Comparison of ENCODE assay signal across 12 mouse cellular contexts in the genomic region with DNA sequence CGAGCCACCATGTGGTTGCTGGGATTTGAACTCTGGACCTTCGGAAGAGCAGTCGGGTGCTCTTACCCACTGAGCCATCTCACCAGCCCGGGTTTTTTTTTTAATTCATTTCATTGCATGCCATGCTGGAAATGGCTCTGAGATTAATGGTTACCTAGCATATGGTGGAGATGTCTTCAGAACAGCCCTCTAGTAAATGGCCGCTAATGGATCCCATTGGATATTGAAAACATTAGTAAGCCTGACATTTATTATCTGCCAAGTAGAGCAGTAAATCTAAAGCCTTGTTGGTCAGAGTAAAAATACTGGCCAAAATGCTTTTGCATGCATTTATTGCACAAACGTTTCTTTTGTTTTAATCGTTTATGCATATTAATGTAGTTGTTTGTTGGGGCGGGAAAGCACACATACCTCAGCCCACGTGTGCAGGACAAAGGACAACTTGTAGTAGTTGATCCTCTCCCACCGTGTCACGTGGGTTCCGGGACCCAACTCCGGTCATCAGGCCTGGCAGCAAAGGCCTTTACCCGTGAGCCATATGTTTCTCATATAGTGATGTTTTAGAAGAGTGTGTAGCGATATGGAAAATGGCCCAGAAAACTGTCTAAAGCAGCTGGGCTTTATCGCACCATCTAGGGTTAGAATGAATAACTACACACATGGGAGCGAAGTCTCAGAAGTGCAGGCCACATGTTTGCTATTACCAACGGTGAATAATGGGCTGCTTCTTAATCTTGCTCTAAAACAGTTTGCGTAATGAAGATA. TPM values are rescaled to one million over a fixed set of nuclear protein-coding genes. Genes with fewer than 3 reads are reported as not detected.
DNase-seq lines count a peak whose midpoint lies in the region; ATAC-seq and TF ChIP-seq lines count a peak whose summit lies in the region.
"Had no signal": no experiment of that assay in that cellular context is flagged by ENCODE, and none has a peak within 500 bp of the region (broad histone marks: within the 10 kb centered on the region; RNA-seq: fewer than 3 reads in every experiment).

No protein-coding gene starts in this region.

- peak; percentile 85 for DNase-seq in kidney, postnatal 0 days (ENCODE audit: low spot score)
- no peak for DNase-seq in kidney, adult 9 months
- peak; percentile 66 for DNase-seq in embryo, embryonic 11 days
- DNase-seq in limb, embryonic 10.5 days (ENCODE audit: low spot score), result peak; percentile 76
- DNase-seq in heart, adult 18-20 months, result no peak
- DNase-seq in midbrain, embryonic 10.5 days (ENCODE audit: low spot score), result no peak
- no peak for DNase-seq in forebrain, embryonic 14.5 days (ENCODE audit: low spot score)
- DNase-seq: cerebellum, adult 9-11 months; lung, adult 18-20 months; midbrain, embryonic 14.5 days; right cerebral cortex, postnatal 4 days had no signal

- H3K4me1 ChIP-seq in kidney, postnatal 0 days (replicated peaks; ENCODE audit: insufficient read depth, low read length), result no peaks in the 10 kb centered on the region
- peaks cover 28% of the 10 kb centered on the region for H3K4me1 ChIP-seq in limb, embryonic 10.5 days
- peaks cover 8% of the 10 kb centered on the region; the same call in 1 of the 2 replicates for H3K4me1 ChIP-seq in neural tube, embryonic 14.5 days (ENCODE audit: control insufficient read depth, insufficient read depth, low read length)
- H3K4me1 ChIP-seq in midbrain, embryonic 10.5 days, result no peaks in the 10 kb centered on the region
- no peaks in the 10 kb centered on the region for H3K4me1 ChIP-seq in forebrain, embryonic 14.5 days (ENCODE audit: control insufficient read depth, insufficient read depth, low read length)

- no peak overlapping the region for H3K4me2 ChIP-seq in kidney, postnatal 0 days (ENCODE audit: low read length)
- no peak overlapping the region for H3K4me2 ChIP-seq in neural tube, embryonic 14.5 days (ENCODE audit: low read depth, low read length)
- no peak overlapping the region for H3K4me2 ChIP-seq in forebrain, embryonic 14.5 days (ENCODE audit: low read length)

- no peak overlapping the region for H3K9ac ChIP-seq in kidney, postnatal 0 days (ENCODE audit: low read depth, low read length)
- no peak overlapping the region for H3K9ac ChIP-seq in neural tube, embryonic 14.5 days (replicated peaks; ENCODE audit: low read depth, low read length)
- H3K9ac ChIP-seq in forebrain, embryonic 14.5 days (ENCODE audit: low read length), result no peak overlapping the region

- TF ChIP-seq CTCF in kidney, postnatal 0 days (IDR thresholded peaks at IDR 0.05; ENCODE audit: low read depth), result no peak

- no peaks in the 10 kb centered on the region for H3K27me3 ChIP-seq in kidney, postnatal 0 days (ENCODE audit: insufficient read depth, low read length)
- H3K27me3 ChIP-seq in limb, embryonic 10.5 days (ENCODE audit: low read depth, poor library complexity, severe bottlenecking), result no peaks in the 10 kb centered on the region
- no peaks in the 10 kb centered on the region for H3K27me3 ChIP-seq in neural tube, embryonic 14.5 days (ENCODE audit: control insufficient read depth, insufficient read depth, low read length)
- H3K27me3 ChIP-seq in midbrain, embryonic 10.5 days (ENCODE audit: low read depth, poor library complexity, severe bottlenecking), result no peaks in the 10 kb centered on the region
- H3K27me3 ChIP-seq in forebrain, embryonic 14.5 days (replicated peaks; ENCODE audit: control insufficient read depth, insufficient read depth, low read length), result no peaks in the 10 kb centered on the region

- no peak for ATAC-seq in kidney, postnatal 0 days (replicated peaks; ENCODE audit: low FRiP score, low read depth)
- ATAC-seq in neural tube, embryonic 14.5 days (ENCODE audit: low read depth), result peak; percentile 77
- ATAC-seq in forebrain, embryonic 14.5 days, result no peak

- no peaks in the 10 kb centered on the region for H3K36me3 ChIP-seq in kidney, postnatal 0 days (ENCODE audit: insufficient read depth, low read length)
- no peaks in the 10 kb centered on the region for H3K36me3 ChIP-seq in limb, embryonic 10.5 days
- H3K36me3 ChIP-seq in neural tube, embryonic 14.5 days (ENCODE audit: control insufficient read depth, insufficient read depth, low read length), result no peaks in the 10 kb centered on the region
- H3K36me3 ChIP-seq in midbrain, embryonic 10.5 days, result no peaks in the 10 kb centered on the region
- no peaks in the 10 kb centered on the region for H3K36me3 ChIP-seq in forebrain, embryonic 14.5 days (ENCODE audit: control insufficient read depth, insufficient read depth, low read length)

- no peak overlapping the region for H3K4me3 ChIP-seq in kidney, postnatal 0 days (replicated peaks; ENCODE audit: low read depth, low read length)
- no peak overlapping the region for H3K4me3 ChIP-seq in limb, embryonic 10.5 days
- H3K4me3 ChIP-seq in neural tube, embryonic 14.5 days (ENCODE audit: low read depth, low read length), result no peak overlapping the region
- H3K4me3 ChIP-seq in midbrain, embryonic 10.5 days, result no peak overlapping the region
- H3K4me3 ChIP-seq in forebrain, embryonic 14.5 days (ENCODE audit: low read depth, low read length), result no peak overlapping the region

- no peaks in the 10 kb centered on the region for H3K9me3 ChIP-seq in kidney, postnatal 0 days (replicated peaks; ENCODE audit: low read length)
- no peaks in the 10 kb centered on the region for H3K9me3 ChIP-seq in limb, embryonic 10.5 days (replicated peaks)
- H3K9me3 ChIP-seq in neural tube, embryonic 14.5 days (ENCODE audit: control insufficient read depth, low read length), result no peaks in the 10 kb centered on the region
- H3K9me3 ChIP-seq in midbrain, embryonic 10.5 days (replicated peaks), result no peaks in the 10 kb centered on the region
- no peaks in the 10 kb centered on the region for H3K9me3 ChIP-seq in forebrain, embryonic 14.5 days (replicated peaks; ENCODE audit: control insufficient read depth, low read length)

- no peak overlapping the region for H3K27ac ChIP-seq in kidney, postnatal 0 days
- H3K27ac ChIP-seq in limb, embryonic 10.5 days, result 0 out of 2 replicates have a peak overlapping the region, but pooled peaks have one; percentile 37
- peak overlapping the region; percentile 39; the same call in 1 of the 2 replicates for H3K27ac ChIP-seq in neural tube, embryonic 14.5 days (ENCODE audit: low read depth, low read length)
- no peak overlapping the region for H3K27ac ChIP-seq in midbrain, embryonic 10.5 days (replicated peaks)
- no peak overlapping the region for H3K27ac ChIP-seq in forebrain, embryonic 14.5 days (ENCODE audit: low read depth, low read length)

- WGBS in kidney, postnatal 0 days, result 56% methylated on average over 18 of the region's 19 CpGs
- 52% methylated on average over 19 of the region's 19 CpGs for WGBS in limb, embryonic 10.5 days
- 46% methylated on average over 18 of the region's 19 CpGs for WGBS in neural tube, embryonic 14.5 days
- WGBS in midbrain, embryonic 10.5 days, result 92% methylated on average over 19 of the region's 19 CpGs
- 84% methylated on average over 19 of the region's 19 CpGs for WGBS in forebrain, embryonic 14.5 days

RNA-seq across cellular contexts. Expression of gene Tec, which starts 18.4 kb away (rescaled TPM):
- 8.4 and 9.1 TPM in 2 replicates for polyA plus RNA-seq in kidney, postnatal 0 days (2015; fragmentation: Nextera tagmentation; extraction: Ambion mirVana)
- 2.8 and 3.1 TPM in 2 replicates for polyA plus RNA-seq in limb, embryonic 10.5 days (2016; fragmentation: Nextera tagmentation; extraction: Ambion mirVana)
- 5.8 and 10.8 TPM in 2 replicates for polyA plus RNA-seq in neural tube, embryonic 14.5 days (2014; fragmentation: Nextera tagmentation; extraction: Ambion mirVana)
- total RNA-seq in heart, adult 18-20 months (2021), result 10 to 100 TPM; 15.0 to 16.8 TPM
- polyA plus RNA-seq in midbrain, embryonic 10.5 days (2016; fragmentation: Nextera tagmentation; extraction: Ambion mirVana), result 3.2 and 4.6 TPM in 2 replicates
- 4.3 and 5.1 TPM in 2 replicates for polyA plus RNA-seq in forebrain, embryonic 14.5 days (2014; fragmentation: Nextera tagmentation; extraction: Ambion mirVana)

RNA-seq across cellular contexts. Expression of gene Slain2, which starts 27.5 kb away (rescaled TPM):
- polyA plus RNA-seq in kidney, postnatal 0 days (2015; fragmentation: Nextera tagmentation; extraction: Ambion mirVana), result 12.1 and 14.6 TPM in 2 replicates
- 18.0 and 19.8 TPM in 2 replicates for polyA plus RNA-seq in limb, embryonic 10.5 days (2016; fragmentation: Nextera tagmentation; extraction: Ambion mirVana)
- polyA plus RNA-seq in neural tube, embryonic 14.5 days (2014; fragmentation: Nextera tagmentation; extraction: Ambion mirVana), result 22.3 and 28.9 TPM in 2 replicates
- 100 to 1,000 TPM; 138 to 147 TPM for total RNA-seq in heart, adult 18-20 months (2021)
- polyA plus RNA-seq in midbrain, embryonic 10.5 days (2016; fragmentation: Nextera tagmentation; extraction: Ambion mirVana), result 16.2 and 16.5 TPM in 2 replicates
- 18.9 and 20.5 TPM in 2 replicates for polyA plus RNA-seq in forebrain, embryonic 14.5 days (2014; fragmentation: Nextera tagmentation; extraction: Ambion mirVana)

Comparison
In these comparisons a context has a peak if more than half of its experiments do, and no peak if none do; other contexts are left out.
1. DNase-seq: peak in kidney, postnatal 0 days (single experiment), embryo, embryonic 11 days (single experiment) and limb, embryonic 10.5 days (single experiment); none in kidney, adult 9 months (single experiment), heart, adult 18-20 months (0 of 2), midbrain, embryonic 10.5 days (single experiment) and forebrain, embryonic 14.5 days (single experiment).
2. H3K27ac ChIP-seq: peak in limb, embryonic 10.5 days (single experiment) and neural tube, embryonic 14.5 days (single experiment); none in kidney, postnatal 0 days (single experiment), midbrain, embryonic 10.5 days (single experiment) and forebrain, embryonic 14.5 days (single experiment).